Comparison of ENCODE assay signal across 9 mouse cellular contexts in the genomic region with DNA sequence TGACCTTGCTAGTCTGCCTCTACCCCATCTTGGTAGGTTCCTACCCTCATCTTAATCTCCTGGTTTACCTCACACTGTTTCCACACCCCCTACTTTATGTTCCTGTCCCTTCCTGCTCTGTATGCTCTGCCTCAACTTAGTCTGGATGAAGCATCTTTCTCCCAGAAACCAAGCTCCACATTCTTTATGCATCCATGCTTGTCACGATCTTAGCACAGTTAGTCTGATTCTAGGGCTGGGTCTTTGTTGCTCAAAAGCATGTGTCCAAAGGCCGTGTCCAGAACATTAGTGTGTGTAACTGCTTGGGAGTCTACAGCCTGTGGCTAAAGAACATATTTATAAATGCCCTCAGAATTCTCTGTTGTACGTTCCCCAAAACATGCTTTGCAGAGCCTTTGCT. TPM values are rescaled to one million over a fixed set of nuclear protein-coding genes. Genes with fewer than 3 reads are reported as not detected.
A peak's percentile ranks its signal among the peaks of the same experiment; 100 is the strongest.
DNase-seq lines count a peak whose midpoint lies in the region; ATAC-seq and TF ChIP-seq lines count a peak whose summit lies in the region.
"Had no signal": no experiment of that assay in that cellular context is flagged by ENCODE, and none has a peak within 500 bp of the region (broad histone marks: within the 10 kb centered on the region; RNA-seq: fewer than 3 reads in every experiment).

No protein-coding gene starts in this region.

- DNase-seq in cerebellum, adult 2 months = no peak
- no peak for DNase-seq in neural tube, embryonic 11.5 days (ENCODE audit: low spot score)
- no peak for DNase-seq in neural tube, embryonic 10.5 days (ENCODE audit: extremely low spot score, low spot score)
- DNase-seq in adrenal gland, adult 2 months = no peak
- no peak for DNase-seq in urinary bladder, adult 18-20 months (ENCODE audit: low spot score in 2 of 2)
- DNase-seq: kidney, adult 8-10 months had no signal

- 32% methylated on average over 3 of the region's 3 CpGs for WGBS in cerebellum, adult 2 months
- WGBS in neural tube, embryonic 11.5 days = 73% methylated on average over 3 of the region's 3 CpGs
- WGBS in limb, embryonic 13.5 days = 66% methylated on average over 3 of the region's 3 CpGs
- WGBS in neural tube, embryonic 15.5 days = 59% methylated on average over 3 of the region's 3 CpGs

- no peaks in the 10 kb centered on the region for H3K27me3 ChIP-seq in cerebellum, adult 2 months (ENCODE audit: control insufficient read depth, insufficient read depth, low read length)
- H3K27me3 ChIP-seq in neural tube, embryonic 11.5 days (ENCODE audit: control insufficient read depth, insufficient read depth, low read length) = no peaks in the 10 kb centered on the region
- no peaks in the 10 kb centered on the region for H3K27me3 ChIP-seq in limb, embryonic 13.5 days
- no peaks in the 10 kb centered on the region for H3K27me3 ChIP-seq in neural tube, embryonic 15.5 days (replicated peaks)

- peak overlapping the region; percentile 29 for H3K4me3 ChIP-seq in cerebellum, adult 2 months (replicated peaks; ENCODE audit: insufficient read depth, low read depth, low read length)
- H3K4me3 ChIP-seq in neural tube, embryonic 11.5 days (ENCODE audit: low read depth, low read length) = peak overlapping the region; percentile 76; the same call in 1 of the 2 replicates
- H3K4me3 ChIP-seq in limb, embryonic 13.5 days = peak overlapping the region; percentile 87
- peak overlapping the region; percentile 96 for H3K4me3 ChIP-seq in neural tube, embryonic 15.5 days (replicated peaks)

- H3K9ac ChIP-seq in neural tube, embryonic 11.5 days (ENCODE audit: low read length) = peak overlapping the region; percentile 89; the same call in 1 of the 2 replicates
- H3K9ac ChIP-seq in limb, embryonic 13.5 days = peak overlapping the region; percentile 95
- 0 out of 2 replicates have a peak overlapping the region, but pooled peaks have one; percentile 8 for H3K9ac ChIP-seq in neural tube, embryonic 15.5 days (replicated peaks)

- peak overlapping the region; percentile 92 for H3K4me2 ChIP-seq in neural tube, embryonic 11.5 days (ENCODE audit: low read depth)
- peak overlapping the region; percentile 91 for H3K4me2 ChIP-seq in limb, embryonic 13.5 days (replicated peaks)
- peak overlapping the region; percentile 73 for H3K4me2 ChIP-seq in neural tube, embryonic 15.5 days

- peaks cover 28% of the 10 kb centered on the region for H3K4me1 ChIP-seq in cerebellum, adult 2 months (ENCODE audit: control insufficient read depth, insufficient read depth, low read length)
- peaks cover 14% of the 10 kb centered on the region for H3K4me1 ChIP-seq in neural tube, embryonic 11.5 days (ENCODE audit: control insufficient read depth, insufficient read depth, low read length)
- H3K4me1 ChIP-seq in limb, embryonic 13.5 days = peaks cover 47% of the 10 kb centered on the region
- peaks cover 42% of the 10 kb centered on the region for H3K4me1 ChIP-seq in neural tube, embryonic 15.5 days

- H3K9me3 ChIP-seq in neural tube, embryonic 11.5 days (ENCODE audit: control insufficient read depth, low read length) = no peaks in the 10 kb centered on the region
- no peaks in the 10 kb centered on the region for H3K9me3 ChIP-seq in limb, embryonic 13.5 days
- no peaks in the 10 kb centered on the region for H3K9me3 ChIP-seq in neural tube, embryonic 15.5 days (replicated peaks)

- H3K27ac ChIP-seq in cerebellum, adult 2 months (ENCODE audit: insufficient read depth, low read length) = no peak overlapping the region
- H3K27ac ChIP-seq in neural tube, embryonic 11.5 days (ENCODE audit: low read depth, low read length) = no peak overlapping the region
- H3K27ac ChIP-seq in limb, embryonic 13.5 days = no peak overlapping the region
- no peak overlapping the region for H3K27ac ChIP-seq in neural tube, embryonic 15.5 days (replicated peaks)

- no peak for TF ChIP-seq CTCF in cerebellum, adult 2 months (IDR thresholded peaks at IDR 0.05; ENCODE audit: borderline replicate concordance, insufficient read depth, low read depth, low read length)

- H3K36me3 ChIP-seq in neural tube, embryonic 11.5 days (ENCODE audit: control insufficient read depth, insufficient read depth, low read length) = no peaks in the 10 kb centered on the region
- peaks cover 10% of the 10 kb centered on the region; the same call in 1 of the 2 replicates for H3K36me3 ChIP-seq in limb, embryonic 13.5 days
- no peaks in the 10 kb centered on the region for H3K36me3 ChIP-seq in neural tube, embryonic 15.5 days

- no peak for TF ChIP-seq POLR2A in cerebellum, adult 2 months (IDR thresholded peaks at IDR 0.05; ENCODE audit: borderline replicate concordance, insufficient read depth, low read length)

- no peak for ATAC-seq in cerebellum, adult (ENCODE audit: insufficient number of reproducible peaks, low FRiP score, low TSS enrichment)
- ATAC-seq in neural tube, embryonic 11.5 days (ENCODE audit: insufficient read depth, low FRiP score, low TSS enrichment) = no peak
- ATAC-seq in limb, embryonic 13.5 days (ENCODE audit: low FRiP score, low read depth) = no peak
- no peak for ATAC-seq in neural tube, embryonic 15.5 days (ENCODE audit: low FRiP score)

RNA-seq across cellular contexts. Expression of gene Lpcat1, which starts 1.8 kb away (rescaled TPM):
- 38.4 and 38.8 TPM in 2 replicates for polyA plus RNA-seq in cerebellum, adult 2 months (2012; rRNA removed)
- polyA plus RNA-seq in neural tube, embryonic 11.5 days (2014; fragmentation: Nextera tagmentation; extraction: Ambion mirVana) = 46.0 and 49.8 TPM in 2 replicates
- polyA plus RNA-seq in limb, embryonic 13.5 days (2015; fragmentation: Nextera tagmentation; extraction: Ambion mirVana) = 53.0 and 53.6 TPM in 2 replicates
- 51.7 and 62.6 TPM in 2 replicates for polyA plus RNA-seq in neural tube, embryonic 15.5 days (2015; fragmentation: Nextera tagmentation; extraction: Ambion mirVana)
- total RNA-seq in adrenal gland, adult 2 months (2021) = 10 to 100 TPM; 11.8 to 17.3 TPM
- polyA plus RNA-seq in adrenal gland, adult 2 months (2012; rRNA removed) = 20.3 and 23.4 TPM in 2 replicates

Comparison
In these comparisons a context has a peak if more than half of its experiments do, and no peak if none do; other contexts are left out.
1. H3K4me3 ChIP-seq: peak in every context shown above with its lines; median percentile 96 in neural tube, embryonic 15.5 days; 87 in limb, embryonic 13.5 days; 76 in neural tube, embryonic 11.5 days; 29 in cerebellum, adult 2 months.
2. H3K9ac ChIP-seq: peak in every context shown above with its lines; median percentile 95 in limb, embryonic 13.5 days; 89 in neural tube, embryonic 11.5 days; 8 in neural tube, embryonic 15.5 days.